Mouse (Mus musculus) layer of hippocampus, postnatal 10 days (tissue): ENCODE measurements around the gene Baz2b. TPM values are rescaled to one million over a fixed set of nuclear protein-coding genes. Genes with fewer than 3 reads are reported as not detected.

Experiments used
- DNase-seq, 2 experiments: peaks; one replicate each; pipeline ENCODE4 v3.0.0; 2021; ENCODE audit warnings: low spot score in 2 of 2
- long read RNA-seq: library from polyadenylated mRNA; stranded (forward); transcript quantifications from one replicate; pipeline ENCODE4 v2.0.0, GENCODE M21; 2023
- total RNA-seq, 2 experiments: library from RNA; stranded (reverse); gene quantifications; 2 replicates each; pipeline ENCODE4 v1.2.3; 2021

Baz2b gene
- 10 to 100 TPM; 56.8 to 57.6 TPM for total RNA-seq
- long read RNA-seq, transcript Baz2b-205 (2 exons, 406 nt) = major isoform, 5 of 13 reads
- long read RNA-seq, partial matches to known transcripts = 0 of 13 reads
- long read RNA-seq, other reads (novel, unspliced or antisense) = 6 of 13 reads

DNA sequence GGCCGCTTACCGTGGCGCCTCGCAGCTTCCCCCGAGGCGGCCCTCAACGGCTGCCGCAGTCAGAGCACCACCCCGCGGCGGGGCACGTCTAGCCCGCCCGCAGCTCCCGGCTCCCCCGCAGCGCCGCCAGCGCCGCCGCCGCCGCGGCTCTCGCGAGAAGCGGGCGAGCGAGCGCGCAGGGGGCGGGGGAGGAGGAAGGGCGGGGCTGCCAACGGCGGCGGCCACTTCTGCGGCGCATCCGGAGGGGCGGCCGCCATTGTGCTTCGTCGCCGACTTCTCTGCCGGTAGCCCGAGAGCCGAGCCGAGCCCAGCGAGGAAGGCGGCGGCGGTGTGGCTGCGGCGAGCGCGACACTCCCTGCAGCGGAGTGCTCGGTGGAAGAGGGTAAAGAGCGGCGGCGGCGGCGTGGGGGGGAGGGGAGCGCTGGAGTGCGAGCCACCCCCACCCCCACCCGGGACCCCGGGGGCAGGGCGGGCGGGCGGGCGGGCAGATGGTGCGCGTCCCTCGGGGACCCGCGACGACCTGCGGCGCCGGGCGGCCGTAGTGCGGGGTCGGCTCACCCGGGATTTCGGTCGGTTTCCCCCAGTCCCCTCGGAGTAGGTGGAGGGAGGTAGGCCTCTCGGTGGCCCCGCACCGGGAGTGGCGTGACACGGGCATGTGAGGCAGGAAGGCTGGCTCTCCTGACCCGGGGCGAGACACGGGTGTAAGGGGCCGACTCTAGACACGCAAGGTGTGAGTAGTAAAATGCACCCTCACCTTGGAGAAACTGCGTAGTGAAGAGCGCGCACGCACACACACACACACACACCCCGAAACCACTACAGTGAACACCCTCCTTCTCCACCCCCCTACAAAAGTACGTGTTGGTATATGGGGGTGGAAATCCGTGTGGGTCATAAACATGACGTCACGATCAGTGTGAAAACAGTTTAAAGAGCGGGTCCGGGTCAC, at the start of gene Baz2b, which contains the start of gene March7:
Baz2b (minus strand) TSS at position 137 of the 949 bp plus-strand sequence.
March7 (plus strand) TSS at position 185 of the 949 bp plus-strand sequence.
- peak; percentile 81 to 91 for DNase-seq

DNA sequence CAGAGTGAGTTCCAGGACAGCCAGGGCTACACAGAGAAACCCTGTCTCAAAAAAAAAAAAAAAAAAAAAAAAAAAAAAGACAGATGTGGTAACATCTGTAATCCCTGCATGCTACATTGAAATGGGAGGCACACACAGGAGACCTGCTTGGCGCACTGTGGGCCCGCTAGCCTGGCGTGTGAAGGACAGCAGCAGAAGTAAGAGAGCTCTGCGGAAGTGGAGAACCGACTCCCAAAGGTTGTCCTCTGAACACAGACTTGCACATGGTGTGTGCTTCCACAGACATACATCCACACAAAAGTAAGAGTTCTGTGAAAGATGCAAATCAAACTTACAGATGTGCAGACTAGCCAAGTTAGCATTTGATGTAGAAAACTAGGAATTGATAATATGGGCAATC, 49.5 kb upstream of the Baz2b start:
- no peak for DNase-seq

DNA sequence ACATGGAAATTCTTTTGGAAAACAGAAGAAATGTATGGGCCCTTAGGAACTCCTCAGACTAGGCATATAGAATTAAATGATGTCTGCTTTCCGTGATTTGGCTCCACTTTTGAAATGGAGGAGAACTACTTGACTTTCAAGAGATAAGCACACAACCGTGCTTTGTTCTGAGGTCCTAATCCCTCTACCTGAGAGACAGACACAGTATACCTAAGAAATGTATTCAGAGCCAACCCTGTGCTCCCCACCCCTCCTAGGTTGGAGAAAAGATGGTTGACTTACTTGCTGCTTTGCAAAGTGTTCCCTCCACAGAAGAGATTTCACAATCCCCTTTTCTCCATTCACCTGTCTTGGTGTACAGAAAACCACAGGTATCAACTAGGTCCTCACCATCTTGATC, 47.1 kb upstream of the Baz2b start:
- DNase-seq = no peak

DNA sequence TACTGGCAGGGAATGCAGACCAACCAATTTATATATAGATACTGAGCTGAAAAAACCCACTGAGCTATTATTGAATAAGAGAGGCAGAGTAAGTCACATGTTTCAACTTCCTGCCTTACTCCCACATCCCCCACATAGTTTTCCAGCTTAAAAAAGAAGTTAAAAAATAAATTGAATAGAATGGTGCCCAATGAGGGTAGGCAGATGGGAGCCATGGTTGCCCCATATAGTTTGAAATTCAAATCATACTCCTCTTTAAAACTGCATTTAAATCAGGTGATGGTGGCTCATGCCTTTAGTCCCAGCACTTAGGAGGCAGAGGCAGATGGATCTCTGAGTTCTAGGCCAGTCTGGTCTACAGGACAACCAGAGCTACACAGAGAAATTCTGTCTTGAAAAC, 43.9 kb upstream of the Baz2b start:
- no peak for DNase-seq

DNA sequence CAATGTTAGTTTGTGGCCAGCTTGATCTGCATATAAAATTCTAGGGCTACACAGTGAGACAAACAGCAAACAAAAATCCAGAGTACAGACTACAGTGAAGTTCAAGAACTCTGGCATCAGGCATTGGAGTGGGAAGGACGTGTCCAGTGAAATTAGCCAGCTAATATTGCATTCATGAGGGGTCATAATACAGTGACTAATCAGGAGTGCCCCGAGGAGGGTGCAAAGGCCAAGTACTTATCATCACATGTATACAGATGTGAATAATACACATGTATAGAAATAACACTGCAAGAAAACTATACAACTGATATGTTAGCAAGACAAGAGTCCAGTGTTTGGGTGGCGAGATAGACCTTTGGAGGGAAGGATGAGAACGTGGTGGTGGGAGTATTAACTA, 43.1 kb upstream of the Baz2b start:
- no peak for DNase-seq

DNA sequence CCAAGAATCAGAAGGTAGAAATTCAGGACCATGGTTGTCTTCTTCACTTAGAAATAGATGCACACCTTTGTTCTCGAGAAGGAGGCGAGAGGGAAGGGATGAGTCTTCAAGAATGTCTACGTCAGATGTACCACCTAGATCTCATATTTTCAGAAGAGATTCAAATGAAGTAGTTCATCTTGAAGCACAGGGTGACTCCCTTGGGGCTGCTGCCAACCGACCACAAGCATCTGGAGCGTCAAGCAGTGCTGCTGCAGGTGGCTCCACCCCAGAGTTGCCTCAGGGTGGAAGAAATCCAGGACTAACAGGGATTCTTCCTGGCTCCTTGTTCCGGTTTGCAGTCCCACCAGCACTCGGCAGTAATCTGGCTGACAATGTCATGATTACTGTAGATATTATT, 24.9 kb upstream of the Baz2b start:
- DNase-seq = no peak

DNA sequence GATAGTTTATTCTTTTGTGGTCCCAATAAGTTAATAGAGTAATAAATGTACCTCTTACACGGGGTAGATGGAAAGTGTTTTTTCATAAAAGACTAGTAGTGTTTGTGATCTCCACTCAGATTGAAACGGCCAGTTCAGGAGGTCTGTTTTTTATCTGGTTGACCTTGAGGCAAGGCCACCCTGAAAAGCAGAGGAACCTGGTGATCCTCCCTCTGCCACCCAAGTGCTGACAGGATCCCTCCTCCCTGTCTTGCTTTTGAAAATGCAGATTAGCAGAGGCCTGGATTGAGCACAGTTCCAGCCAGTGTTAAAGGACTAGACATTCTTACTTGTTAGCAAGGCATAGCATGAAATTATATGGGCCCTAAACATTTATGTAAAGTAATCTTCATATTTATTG, 23.5 kb upstream of the Baz2b start:
- no peak for DNase-seq

DNA sequence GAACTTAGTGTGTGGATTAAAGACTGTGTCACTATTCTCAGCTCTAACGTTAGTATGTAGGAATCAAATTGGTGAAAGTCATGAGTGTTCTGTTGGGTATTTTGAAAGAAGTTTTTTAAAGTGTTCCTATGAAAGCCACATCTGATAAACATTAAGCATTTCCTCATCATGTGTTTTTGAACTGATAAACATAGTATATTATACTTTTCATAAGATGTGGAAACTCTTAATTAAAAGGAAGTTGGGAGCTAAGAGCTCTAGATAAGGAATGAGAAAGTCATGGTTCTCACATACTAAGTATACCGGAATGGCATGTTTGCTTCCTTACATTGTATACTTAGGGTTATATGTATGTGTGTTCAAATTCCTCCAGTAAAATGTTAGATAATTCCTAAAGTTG, 20.7 kb upstream of the Baz2b start:
- DNase-seq = no peak

DNA sequence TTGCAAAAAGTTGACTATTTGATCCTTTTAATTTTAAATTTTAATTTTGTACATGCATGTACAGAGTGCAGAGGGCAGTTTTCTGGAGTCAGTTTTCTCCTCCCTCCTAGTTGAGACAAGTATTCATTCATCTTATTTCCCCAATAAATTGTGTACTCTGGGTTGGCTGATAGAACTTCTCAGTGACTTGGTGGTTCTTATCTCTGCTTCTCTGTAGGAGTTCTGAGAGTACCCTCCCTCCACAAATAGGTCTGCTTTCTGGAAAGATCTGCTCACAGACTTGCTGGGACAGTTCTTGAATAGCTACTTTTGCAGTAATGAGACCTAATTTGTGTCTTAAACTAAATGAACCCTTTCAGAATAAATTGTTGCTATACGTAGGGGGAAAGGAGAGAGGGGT, 18.8 kb upstream of the Baz2b start:
- no peak for DNase-seq

DNA sequence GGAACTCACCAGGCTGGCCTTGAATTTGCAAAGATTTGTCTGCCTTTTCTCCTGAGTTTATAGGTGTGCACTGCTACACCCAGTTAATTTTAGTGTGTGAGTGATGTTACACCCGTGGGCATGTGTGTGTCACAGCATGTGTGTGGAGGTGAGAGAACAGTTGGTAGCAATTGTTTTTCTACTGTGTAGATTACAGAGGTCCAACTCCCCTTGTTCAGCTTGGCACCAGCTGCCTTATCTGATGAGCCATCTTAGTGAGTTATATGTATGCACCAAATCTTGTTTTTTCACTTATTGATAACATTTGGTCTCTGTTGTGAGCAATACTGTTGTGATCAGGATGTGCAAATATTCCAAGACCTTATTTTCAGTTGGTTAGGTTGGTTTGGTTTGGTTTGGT, 13.8 kb upstream of the Baz2b start:
- no peak for DNase-seq

DNA sequence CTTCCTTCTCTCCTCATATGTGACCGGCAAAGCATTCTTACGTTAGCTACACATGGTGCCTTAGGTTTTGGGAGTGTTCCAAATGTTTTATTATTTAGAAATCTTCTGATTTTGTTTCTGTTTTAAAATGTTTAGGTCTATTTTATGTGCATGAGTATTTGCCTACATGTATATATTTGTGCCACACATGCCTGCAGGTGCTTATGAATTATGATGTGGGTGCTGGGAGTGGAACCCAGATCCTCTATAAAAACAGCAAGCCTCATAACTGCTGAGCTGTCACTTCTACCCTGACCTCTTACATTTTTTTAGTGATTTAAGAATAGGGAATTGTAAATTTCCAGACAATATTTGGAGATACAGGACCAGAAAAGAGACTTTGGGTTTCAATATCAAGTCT, 12.3 kb upstream of the Baz2b start:
- no peak for DNase-seq

DNA sequence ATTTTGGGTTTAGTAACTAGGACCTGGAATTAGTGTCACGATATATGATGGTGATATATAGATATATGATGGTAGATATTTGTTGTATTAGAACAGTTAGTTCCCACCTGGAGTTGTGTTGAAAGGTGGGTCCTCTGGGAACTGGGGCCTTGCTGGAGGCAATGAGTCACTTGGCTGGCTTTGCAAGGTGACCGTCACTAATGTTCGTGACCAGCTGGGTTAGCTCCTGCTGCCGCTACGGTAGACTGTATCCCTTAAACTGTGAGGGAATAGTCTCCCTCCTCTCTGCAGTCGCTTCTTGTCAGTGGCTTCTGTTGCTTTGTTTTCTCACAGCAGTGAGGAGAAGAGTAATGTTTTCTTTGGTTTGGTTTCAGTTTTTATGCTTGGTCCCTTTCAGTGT, 11.6 kb upstream of the Baz2b start:
- DNase-seq = no peak

DNA sequence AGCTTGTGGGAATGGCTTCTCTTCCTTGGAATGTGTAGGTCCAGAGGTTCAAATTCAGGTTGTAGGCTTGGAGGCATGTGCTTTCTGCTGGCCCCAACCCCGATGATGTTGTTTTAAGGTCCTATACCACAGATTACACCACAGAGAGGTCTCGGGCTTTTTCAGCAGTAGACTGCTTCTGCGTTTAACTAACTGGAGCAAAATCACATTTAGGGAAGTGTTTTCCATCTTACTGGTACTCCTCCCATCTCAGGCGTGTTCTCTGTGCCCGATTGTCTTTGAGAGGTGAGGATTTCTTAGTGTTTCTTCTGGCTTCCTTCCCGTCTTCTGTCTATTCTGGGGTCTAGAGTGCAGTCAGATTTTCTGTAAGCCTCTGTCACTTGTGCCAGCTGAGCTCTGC, 8.0 kb upstream of the Baz2b start:
- no peak for DNase-seq

DNA sequence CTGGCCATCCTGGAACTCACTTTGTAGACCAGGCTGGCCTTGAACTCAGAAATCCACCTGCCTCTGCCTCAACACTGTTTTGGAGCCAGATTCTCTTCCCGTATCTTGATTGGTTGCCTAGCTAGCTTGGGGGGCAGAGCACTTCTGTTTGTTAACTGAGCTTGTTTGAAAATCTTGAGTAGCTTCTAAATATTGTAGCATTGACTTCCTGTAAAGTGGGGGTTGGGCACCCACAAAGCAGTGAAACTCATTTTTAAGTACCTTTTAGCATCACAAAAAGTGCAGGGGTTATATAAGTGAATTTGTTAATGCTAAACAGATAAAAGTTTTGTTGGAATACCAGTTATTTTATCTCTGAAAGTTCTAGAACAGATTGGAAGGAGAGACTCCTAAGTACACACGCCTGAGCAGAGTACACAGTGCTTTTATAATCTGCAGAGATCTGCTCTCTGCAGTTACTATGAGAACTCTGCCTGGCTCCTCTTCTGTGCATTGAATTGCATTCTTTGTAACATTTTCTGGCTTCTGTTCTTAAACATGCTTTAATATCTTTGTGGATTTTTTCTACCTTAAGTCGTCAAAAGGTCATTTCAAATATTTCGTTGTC, 7.0 kb upstream of the Baz2b start:
- DNase-seq = no peak

DNA sequence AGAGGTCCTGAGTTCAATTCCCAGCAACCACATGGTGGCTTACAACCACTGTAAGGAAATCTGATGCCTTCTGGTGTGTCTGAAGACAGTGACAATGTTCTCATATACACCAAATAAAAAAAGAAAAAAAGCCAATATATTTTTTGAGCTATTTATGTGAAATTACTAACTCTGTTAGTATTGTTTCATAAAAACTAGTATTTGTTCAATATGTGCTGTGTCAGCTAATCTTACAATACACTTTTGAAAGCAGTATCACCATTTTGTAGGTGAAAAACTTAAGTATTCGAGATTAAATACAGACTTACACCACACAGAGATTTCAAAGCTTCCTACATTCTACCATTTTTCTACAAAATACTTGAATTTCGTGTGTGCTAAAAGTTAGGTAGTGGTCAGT, 5.0 kb upstream of the Baz2b start:
- no peak for DNase-seq

DNA sequence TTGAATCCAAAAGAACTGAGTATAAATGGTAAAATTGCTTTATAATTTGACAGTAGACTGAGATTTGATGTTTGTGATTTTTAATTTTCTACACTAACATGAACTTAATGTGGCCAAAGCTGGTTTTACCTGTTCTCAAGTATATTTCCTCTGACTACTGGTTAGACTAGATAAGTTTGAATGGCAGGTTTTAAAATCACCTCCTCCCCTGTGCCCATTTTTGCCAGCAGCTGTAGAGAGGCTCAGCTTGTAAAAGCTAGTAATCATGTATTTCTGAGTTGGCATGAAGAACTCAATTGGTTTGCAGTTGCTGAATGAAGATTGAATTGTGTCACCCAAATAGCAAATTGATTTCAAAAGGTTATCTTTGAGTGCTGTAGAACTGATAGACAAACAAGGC, 2.8 kb upstream of the Baz2b start:
- DNase-seq = no peak

DNA sequence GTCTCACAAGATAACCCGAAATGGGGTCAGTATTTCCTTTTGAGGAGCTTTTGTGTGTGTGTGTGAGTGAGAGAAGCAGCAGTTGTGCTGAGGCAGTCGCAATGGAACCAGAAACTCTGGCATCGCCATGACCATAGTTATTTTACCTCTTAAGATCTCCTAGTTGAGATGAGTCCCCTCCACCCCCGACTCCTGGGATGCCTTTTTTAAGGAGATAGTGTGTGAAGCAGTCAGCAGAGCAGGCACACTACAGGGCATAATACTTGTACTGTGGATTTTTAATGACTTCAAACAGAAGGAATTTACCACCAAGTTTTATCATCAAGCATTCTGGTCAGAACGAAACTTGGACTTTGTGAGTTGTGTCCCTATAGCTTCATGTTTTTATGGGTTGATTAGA, 1.2 kb upstream of the Baz2b start:
- no peak for DNase-seq

DNA sequence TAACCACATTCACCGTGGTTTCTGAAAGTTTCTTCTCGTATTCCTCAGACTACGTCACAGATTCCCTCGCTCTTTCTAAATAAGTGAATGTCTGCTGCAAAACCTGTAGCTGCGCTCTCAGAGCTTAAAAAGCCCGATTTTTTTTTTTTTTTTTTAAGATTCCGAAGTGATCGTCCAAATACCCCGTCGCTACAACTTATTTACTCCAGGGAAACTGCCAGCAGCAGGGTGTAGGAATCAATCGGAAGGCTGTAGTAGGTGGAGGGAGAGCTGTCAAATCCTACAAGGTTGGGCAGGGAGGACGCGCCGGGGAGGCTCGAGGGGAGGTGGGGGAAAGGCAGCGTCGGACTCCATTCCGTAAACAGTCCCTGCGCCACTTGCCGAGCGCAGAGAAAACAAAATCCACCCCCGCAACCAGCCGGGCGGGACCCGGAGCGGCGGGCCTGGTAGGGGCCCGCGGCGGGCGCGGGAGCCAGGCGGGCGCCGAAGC, 472 bp downstream of the Baz2b start:
- DNase-seq = peak in 1 of 2 experiments; percentile 62

DNA sequence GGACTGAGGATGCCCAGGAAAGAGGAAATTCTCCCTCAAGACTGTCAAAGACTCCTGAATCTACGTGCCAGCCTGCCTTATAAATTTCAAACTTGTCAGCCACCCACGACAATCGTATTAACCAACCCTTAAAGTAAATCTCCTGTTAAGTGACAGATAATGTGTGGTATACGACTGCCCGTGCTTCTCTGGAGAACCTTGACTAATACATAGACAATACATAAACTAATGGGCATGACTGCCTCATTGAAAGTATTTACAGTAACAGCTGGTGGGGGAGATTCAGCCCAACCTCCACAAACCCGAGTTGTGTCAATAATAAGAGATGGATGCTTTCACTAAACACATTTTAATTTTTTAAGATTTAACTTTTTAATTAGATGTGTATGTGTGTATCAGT, 3.8 kb downstream of the Baz2b start:
- DNase-seq = no peak

DNA sequence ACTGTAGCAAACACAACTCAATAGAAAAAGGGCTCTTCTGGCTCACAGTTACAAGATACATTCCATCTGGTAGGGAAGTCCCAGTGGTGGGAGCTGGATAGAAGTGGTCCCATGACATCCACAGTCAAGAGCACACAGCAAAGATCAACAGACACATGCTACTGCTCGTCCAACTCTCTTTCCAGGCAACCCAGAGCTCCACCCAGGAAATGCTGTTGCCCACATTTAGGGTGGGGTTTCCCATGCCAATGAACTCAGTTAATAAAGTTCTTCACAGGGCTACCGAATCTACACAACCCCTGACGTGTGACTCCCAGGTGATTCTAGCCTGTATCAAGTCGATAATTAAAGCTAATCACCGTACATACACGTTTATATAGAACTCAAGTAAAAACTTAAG, 5.5 kb downstream of the Baz2b start:
- DNase-seq = no peak

DNA sequence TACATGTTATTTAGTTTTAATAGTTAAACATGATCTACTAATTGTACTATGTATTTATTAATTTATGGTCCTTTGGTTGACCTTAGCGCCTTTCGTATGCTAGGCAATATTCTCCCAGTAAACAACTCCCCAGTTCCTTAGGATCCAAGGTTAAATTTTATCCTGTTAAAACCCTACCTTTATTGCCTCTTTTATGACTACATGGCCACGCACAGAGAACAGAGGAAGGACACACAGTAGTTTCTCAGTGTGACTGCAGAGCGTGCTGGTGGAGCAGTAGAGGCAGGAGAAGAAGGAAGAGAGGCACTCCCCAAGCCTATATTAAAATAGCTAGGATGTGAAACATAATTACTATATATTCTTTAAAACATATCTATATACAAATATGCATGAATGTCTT, 5.9 kb downstream of the Baz2b start:
- DNase-seq = no peak

DNA sequence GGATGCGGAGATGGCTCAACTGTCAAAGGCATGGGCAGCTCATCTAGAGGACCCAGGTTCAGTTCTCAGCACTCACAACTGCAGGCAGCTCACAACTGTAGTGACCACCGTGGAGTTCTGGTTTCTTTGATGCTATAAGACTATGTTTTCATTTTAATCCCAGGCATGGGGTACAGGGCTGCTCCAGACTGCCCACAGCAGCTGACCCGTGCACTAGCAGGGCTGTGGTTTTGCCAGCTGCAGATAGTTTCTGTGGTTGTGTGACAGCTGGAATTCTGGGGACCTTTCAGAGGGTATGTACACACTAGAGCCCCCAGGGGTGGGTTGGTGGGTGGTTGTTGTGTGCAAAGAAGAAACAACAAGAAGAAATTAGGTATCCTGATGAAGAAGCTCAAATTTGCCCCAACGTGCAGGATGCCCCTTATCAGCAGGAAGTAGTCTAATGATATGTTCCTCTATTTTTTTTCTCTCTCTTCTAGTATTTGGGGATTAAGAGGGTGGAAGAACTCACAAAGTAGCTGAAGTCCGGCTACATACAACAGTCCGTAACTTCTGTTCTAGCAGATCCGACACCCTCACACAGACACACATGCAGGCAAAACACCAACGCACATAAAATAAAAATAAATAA, 6.6 kb downstream of the Baz2b start:
- DNase-seq = no peak
